Mouse (Mus musculus): ENCODE measurements around the gene Ntn1.

Ntn1 gene

DNA sequence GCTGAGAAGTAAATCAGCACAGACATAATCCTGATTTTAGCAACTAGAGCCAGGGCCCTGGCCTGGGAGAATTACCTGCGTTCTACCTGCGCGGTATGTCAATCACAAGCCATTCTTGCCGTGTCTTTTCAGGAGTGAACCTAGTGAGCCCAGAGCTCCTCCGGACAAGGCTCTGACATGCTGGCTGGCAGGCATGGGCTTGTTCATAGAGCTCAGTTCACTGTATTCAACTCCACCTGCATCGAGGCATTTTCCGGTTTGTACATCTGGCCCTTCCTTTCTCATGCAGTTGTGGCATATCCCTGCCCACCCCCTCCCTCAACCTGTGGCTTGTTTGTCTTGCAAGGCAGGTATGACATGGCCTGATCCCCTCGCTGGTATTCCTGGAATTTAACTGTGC, 5.0 kb upstream of the Ntn1 start:
- no peak for DNase-seq

DNA sequence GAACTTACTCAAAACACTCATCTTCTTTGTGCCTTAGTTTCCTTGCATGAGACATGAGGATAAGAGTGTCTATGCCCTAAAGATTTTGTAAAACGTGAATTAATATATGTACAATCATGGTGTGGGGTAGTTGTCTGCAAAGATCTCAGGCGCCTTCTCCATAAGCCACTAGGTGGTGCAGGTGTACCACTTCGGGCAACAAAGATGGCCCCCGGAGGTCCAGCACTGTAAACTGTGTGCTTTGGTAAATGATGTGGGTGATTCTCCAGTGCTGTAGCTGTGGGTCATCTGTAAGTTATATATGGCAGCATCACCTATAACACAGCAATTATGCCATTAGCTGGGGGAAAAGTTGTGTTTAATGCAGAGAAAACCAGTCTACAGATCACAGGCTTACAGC, 3.6 kb upstream of the Ntn1 start:
- no peak for DNase-seq

DNA sequence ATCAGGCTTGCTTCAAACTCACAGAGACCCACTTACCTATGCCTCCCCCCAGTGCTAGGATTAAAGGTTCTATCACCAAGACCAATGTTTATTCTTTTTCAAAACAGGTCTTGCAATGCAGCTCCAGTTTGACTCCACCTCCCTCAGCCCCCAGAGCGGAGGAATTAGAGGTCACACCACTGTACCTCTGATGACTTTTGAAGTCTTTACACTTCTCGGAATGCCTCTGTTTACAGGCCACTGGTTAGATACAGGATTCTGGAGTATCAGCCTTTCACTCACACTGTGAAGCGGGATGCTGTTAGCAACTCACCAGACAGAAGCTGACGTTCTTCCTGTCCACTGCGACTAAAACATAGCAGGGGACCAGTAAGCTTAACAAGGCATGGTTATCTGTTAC, 805 bp upstream of the Ntn1 start:
- DNase-seq: no peak

DNA sequence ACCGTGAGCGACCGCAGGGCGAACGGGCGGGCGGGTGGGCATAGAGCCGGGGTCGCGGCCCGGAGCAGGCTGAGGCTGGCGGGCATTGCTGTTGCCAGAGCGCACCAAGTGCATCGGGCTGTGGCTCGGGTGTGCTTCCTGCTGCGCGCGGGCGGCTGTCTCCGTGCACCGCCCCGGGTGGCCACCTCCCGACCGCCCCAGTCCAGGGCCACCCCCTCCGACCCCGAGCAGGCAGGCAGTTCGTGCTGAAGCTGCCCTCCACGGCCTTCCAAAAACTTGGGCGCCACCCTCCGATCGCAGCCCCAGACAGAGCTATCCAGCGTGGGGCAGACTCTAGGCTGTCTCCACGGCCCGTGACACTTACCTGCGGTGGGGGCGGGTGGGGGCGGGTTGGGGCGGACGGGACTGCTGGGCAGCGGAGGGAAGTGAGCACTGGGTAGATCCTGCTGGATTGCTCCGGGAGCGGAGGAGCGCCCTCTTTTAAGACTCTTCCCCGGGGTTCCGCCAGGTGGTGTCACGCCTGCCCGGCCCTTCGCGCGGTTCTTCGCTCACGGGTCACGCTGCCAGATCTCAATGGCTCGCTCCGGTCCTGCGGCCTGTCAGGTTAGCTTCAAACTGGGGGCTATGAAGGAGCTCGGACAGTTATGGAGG, 477 bp downstream of the Ntn1 start:
- DNase-seq: peak; percentile 80

DNA sequence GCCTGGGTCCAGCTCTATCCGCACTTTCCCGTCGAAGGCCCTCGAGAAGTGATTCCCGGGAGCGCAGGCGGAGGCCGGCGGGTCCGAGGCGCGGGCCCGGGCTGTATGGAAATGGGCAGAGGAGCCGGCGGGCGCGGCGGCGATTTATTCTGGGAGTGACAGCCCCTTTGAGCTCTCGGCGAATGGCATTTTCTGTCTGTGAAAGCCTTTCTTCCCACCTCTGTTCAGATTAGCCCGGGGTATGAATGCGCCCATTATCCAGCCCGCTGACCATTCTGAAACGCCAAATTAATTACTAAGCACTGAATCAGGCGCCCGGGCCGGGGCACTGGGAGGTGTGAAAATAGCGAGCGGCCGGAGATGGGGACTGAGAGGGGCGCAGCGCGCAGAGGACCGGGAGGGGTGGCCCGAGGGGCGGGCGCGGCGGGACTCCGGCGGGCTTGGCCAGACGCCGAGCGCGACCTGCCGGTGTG, 1.0 kb downstream of the Ntn1 start:
- DNase-seq: peak; percentile 30

DNA sequence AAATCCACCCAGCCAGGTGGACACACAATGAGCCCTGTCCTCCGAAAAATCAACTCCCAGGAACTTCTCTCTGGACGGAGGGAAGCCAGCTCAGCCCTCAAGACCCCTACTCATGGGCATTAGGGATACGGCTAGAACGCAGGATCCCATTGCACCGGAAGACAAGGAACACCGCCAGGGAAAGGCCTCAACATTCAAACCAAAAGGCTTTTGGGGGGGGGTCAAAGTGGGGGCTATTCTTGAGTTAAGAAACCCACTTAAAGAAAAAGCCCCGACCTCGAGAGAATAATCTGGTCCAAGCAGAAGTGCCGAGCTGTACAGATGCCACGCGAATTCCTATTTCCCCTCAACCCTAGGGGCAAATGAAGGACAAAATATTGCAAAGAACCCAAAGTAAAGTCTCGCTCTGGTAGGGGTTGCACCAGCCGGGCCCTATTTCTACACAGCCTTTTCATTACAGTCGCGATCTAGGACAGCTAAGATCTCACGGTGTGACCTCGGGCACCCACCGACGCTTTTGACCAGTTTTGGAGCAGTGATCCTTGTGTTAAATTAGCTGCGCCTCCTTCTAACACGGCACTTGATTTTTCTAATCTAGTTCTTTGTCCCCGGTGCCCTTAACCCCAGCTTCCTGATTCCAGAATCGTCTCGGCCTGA, 1.6 kb downstream of the Ntn1 start:
- no peak for DNase-seq

DNA sequence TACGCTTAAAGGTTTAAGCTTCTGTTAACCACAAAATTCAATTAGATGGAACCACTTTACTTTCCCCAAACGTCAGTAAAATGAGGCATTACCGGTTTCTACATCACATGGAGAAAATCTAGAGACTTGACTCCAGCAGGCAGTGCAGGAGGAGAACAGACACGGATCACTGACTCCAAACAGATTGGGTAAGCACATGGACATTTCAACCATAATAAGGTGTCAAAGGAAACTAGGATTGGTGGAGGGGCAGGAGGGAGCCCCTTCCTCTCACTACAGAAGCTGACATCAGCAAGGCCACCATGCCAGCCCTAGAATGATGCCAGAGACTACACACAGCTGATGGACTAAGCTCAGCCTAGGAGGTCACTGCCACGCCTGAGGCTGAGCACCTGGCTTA, 5.1 kb downstream of the Ntn1 start:
- DNase-seq: peak; percentile 46

DNA sequence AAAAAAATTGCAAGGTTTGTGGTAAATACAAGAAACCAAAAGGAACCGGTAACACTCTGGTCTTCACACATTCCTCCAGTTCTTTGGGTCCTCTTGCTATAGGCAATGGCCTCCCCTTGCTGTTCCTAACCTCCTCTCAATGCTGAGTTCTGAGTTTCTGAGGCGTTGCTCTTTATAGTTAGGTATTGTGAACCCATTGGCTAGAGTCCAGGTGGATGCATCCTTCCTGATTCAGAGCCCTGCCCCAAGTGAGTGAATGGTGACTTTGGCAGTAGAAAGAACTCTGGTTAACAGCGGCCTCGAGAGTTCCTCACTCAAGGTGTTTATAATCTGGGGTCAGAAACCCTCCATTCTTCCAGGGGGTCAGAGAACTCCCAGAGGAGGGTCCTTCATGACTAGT, 5.9 kb downstream of the Ntn1 start:
- DNase-seq: peak; percentile 38

DNA sequence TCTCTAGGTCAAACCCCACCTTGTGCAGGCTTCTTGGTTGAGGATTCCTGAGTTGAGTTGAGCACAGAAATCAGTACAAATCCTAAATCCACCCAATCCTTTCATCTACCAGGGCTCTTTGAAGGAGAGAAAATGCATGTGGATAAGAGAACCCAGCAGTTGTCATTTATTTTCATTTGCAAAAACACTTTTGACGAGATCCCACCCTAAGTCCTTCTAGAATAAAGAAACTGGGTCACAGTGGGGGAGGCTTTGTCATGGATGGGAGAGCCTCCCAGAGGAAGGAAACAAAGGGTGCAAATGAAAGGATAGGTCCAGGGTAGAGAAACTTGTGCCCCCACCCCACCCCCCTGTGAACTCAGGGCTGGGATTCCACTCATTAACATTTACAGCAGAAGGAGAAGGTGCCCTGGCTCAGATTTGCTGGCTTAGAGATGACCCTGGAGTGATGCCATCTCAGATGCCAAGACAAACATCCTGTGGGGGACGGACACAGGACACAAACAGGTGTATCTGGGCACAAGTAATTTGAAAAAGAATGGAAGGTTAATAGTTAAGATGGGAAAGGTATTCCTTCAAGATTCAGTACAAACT, 6.6 kb downstream of the Ntn1 start:
- peak; percentile 65 for DNase-seq

DNA sequence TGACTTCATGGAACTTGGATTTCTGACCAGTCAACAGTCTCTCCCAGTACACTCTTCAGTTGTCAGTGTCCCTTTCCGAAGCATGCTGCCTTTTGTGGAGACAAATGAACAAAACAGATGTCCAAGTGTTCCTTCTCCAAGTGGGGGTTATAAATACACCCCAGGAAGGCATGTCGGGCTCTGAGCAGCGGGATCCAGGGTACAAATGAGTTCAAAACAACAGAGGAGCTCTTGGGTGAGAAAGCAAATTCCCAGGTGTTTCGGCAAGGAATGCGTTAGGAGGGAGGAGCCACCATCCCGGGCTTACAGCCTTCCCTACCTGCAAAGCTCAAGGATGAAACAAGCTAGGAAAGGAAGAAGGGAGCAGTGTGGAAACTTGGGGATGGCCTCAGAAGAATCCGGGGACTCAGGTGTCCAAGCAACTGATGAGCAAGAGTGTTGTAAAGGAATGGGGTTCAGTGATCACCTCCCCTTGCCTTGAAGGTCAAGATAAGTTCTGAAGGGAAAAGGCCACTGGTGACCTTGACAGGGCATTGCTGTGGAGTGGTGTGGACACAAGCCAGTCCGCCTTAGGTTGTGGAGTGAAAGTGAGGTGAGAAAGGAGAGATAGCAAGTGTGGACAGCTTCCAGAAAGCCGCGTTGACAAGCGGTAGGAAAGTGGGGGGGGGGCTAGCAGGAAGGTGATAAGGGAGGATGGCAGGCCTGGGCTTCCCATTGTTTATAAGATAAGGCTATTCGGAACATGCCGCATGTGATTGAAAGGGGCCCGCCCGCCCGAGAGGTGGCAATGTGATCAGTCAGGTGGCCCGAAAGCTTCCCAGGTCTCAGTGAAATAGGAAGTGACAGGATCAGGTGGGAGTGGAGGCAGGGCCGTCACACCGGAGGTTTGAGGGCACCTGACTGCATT, 10.0 kb downstream of the Ntn1 start:
- DNase-seq: no peak

DNA sequence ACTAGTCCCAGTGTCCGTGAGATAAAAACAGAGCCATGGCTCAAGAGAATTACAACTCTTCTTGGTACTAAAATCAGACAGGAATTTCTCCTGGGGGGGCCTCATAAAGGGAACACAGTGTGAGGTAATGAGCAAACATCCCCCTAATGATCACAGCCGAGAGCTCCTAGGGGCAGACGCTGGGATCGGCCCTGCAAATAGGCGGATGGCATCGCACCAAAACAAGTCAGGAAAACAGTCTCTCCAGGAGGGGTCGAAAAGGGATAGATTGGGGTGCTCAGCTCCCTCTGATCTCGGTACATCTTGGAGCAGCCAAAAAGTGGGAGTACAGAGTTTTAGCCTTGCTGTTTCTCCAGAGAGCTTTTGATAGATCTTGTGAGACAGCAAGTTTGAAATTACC, 11.0 kb downstream of the Ntn1 start:
- DNase-seq: no peak

DNA sequence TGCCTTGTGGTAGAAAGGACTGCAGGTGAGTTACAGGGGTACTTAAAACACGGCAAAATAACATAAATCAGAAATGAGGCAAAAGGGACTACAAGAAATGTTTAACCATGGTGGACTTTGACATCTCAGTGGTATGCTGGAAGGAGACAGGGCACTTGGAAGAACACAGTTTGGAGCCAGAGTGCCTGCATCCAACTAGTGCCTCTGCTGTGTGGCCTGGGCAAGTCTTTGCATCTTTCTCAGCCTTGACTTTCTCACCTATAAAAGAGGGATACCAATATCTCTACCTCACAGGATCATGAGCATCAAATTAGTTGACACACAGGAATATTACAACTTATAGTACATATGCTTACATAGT, 12.0 kb downstream of the Ntn1 start:
- peak; percentile 68 for DNase-seq

DNA sequence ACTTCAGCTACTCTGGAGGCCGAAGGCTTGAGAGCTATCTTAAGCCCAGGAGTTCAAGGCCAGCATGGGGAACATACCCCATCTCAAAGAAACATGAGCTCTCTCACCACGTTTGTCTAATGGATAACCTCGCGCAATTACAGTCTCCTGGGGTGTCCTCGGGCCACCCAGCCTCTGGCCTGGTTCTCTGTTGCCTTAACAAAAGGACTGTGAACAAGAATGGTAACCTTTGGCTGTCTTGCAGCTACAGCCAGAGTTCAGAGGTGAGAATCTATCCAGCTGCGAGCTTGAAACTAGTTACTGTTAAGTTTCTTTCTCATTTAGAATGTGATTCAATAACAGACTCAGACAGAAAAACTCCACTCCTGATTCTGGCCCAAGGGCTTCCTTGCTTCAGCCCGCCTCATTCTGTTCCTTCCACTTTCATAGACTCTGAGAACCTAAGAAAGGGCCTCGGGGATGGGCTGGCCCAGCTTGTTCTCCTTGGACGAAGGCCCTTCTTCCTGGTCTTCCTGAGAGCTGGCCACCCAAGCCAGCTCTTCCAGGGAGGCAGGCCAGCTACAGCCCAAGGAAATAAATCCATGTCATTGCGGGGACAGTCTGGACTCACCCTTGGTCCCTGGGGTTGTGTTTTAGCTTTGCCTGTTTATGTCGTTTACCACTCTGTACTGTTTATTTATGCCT, 12.5 kb downstream of the Ntn1 start:
- DNase-seq: peak; percentile 68

DNA sequence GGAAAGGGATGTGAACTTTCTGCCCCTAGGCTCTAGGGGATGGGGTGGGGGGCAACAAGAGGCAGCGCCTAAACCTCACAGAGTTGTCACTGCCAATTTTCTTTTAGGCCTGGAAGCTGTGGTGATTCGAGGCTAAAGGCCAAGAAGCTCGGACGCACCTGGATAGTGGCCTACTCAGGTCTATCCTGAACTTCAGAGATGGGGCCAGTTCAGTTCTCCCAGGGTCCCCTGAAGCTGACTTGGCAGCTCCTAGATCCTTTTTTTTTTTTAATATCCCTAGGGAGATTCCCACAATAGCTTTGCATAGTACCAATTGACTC, 13.2 kb downstream of the Ntn1 start:
- no peak for DNase-seq

DNA sequence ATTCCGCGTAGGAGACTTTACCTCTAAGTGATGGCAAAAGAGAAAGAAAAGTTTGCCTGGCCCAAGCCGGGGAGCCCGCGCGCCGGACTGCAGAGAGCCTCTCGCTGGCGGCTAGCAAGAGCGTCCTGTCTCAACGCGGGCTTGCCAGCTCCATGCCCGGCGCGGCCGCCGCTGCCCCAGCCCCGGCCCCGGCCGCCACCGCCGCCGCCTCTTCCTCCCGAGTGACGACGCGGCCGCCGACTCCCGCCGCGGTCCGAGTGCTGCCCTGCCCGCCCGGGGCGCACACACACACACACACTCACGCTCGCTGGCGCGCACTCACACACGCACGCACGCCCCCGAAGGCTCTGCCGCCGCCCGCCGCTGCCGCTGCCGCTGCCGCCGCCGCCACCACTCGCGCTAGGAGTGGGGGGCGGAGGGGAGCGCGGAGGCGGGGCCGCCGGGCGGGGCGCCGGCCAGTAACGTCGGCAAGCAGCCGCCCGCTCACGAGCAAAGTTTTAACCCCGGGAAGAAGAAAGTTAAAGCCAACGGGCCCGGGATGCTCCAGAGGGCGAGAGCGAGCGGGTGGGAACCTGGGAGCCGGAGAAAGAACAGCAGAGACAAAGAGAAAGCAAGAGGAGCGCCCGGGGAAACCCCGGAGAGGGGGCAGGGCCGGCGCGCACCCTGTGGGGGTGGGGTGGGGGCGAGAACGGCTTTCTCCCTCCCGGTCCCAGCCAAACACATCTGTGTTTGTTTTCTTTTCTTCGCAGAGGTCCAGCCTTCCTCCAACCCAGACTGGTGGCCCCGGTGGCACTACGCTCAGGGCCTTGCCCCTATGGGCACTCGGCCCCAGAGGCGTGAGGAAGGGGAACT, 13.8 kb downstream of the Ntn1 start:
- DNase-seq: peak; percentile 88

DNA sequence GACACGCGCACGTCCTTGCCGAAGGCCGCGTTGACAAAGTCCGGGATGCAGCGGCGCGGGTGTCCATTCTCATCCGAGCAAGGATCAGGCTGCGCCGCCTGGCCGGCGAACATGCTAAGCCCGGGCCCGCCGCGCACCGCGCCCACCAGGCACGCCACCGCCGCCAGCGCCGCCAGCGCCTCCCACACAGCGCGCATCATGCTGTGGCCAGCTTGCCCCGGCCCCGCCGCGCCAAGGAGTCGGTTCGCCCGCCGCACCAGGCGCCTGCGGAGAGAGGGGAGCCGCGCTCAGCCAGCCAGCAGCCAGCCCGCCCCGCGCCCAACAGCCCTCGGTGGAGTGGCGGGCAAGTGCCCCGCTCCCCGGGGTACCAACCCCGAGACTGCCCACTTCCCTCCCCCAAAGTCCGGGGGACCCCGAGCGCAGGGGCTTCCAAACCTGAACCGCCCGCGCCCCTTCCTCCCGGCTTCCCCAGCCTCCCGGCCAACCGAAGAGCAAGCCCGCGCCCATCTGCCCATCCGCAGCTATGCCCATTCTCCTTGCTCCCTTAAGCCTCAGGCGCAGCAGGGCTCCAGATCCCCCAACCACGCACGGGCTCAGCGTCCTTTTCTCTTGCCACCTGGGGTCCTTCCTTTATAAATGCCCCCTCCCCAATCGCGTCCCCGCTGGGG, 14.6 kb downstream of the Ntn1 start:
- peak; percentile 61 for DNase-seq

DNA sequence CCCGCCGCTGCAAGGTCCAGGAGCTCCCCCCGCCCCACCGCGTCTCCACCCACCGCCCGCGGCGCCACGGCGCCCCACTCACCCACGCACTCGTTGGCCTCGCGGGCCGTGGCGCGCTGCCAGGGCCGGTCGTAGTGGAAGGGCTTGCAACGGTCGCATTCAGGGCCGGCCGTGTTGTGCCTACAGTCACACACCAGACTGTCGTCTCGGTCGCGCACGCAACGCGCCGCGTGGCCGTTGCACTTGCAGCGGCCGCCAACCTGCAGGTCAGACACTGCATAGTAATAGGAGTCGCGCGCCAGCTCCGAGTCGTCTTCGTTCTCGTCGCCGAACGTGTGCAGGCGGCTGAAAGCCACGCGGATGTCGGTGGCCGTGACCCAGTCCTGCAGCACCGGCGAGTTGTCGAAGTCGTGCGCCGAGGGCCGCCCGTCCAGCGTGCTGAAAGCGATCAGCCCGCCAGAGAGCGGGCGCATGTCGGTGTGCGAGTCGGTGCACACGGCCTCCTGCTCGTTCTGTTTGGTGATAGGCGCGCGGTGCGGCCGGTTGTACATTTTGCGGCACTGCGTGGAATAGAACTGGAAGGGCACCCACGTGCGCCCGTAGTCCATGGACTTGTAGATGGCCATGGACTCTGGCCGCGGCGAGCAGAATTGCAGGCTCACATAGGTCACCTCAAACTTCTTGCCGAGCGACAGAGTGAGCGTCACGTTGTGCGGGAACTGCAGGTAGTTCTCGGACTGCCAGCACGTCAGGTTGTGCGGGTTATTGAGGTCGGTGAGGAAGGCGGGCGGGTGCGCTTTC, 15.4 kb downstream of the Ntn1 start:
- DNase-seq: peak; percentile 52

DNA sequence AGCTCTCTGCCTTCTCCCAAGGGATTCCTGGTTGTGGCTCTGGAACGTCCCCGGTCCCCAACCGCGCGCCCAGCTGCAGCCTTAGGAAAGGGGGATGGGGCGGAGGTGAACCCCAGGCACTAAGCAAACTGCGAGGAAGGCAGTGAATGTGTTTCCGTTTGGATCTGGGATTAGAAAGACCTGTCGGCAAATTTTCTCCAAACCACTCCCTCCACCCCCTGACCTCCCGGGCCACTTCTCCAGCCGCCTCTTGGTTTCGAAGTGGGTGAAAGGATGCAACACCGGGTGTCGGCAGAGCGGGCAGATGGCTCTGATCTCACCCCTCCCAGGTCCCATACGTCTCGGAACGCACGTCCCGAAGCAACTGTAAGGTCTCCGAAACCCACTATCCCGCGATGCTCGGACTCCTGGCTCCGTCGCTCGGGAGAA, 16.0 kb downstream of the Ntn1 start:
- no peak for DNase-seq

DNA sequence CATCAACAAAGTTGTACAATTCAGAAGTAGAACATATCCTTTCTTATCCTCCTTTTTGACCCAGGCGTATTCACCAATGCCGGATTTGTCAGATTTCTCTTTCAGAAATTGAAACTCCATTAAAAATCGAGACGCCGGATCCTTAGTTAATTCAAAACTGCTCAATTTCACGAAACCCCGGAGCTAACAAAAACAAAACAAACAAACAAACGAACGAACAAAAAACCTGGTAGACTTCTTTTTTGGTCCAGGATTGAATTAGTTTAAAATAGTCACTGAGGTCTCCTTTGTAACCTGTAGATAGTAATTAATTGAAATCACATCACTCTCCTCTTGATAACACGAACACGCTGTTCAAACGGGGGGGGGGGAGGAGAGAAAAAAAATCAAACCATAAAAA, 16.5 kb downstream of the Ntn1 start:
- DNase-seq: no peak

DNA sequence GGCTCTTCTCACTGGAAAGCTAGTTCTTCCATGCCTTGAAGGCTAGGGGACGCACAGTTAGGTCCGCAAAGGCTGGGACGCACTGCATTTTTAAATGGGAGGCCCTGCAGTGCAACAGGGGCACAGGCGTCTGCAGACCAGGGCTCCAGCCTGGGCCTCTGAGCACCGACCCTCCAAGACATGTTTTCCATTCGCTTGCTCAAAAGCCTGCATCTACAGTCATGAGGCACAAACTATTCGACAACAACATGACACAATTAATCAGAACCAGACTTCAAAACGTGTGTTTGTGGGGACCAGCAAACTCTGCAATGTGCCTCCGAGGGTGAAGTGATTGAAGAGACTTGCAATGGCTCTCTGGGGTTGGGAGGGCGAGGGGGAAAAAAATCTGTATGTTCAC, 17.1 kb downstream of the Ntn1 start:
- no peak for DNase-seq

DNA sequence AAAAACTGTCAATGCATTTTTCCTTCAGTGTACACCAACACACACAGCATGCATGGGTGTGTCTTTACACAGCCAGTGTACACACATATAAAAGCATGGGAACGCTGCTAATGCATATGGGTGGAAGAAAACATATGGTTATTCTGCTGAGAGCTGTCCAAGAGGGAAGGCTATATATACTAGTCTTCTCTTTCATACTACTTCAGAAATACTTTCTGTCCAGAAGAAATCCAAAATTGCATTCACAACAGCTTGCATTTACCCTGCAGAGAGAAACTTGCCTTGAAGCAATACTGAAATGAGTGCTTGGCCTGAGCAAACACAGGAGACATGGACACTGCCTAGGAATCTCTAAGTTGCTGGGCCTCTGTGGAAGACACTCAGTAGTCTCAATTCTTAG, 18.8 kb downstream of the Ntn1 start:
- no peak for DNase-seq
